Mouse (Mus musculus) retina, postnatal 7 days (tissue): ENCODE results near the gene Ttc23.
A peak's percentile ranks its signal among the peaks of the same experiment; 100 is the strongest.

Experiments
- DNase-seq: peaks from one replicate; pipeline ENCODE4 v3.0.0-alpha.2; 2012; ENCODE audit warnings: low read depth, low spot score

Gene Ttc23

GRCm38 (mm10) chr7:67741706-67742105 lies 94.5 kb downstream of the Ttc23 start:
- DNase-seq: peak; percentile 25

GRCm38 (mm10) chr7:67747731-67748305 lies 100.6 kb downstream of the Ttc23 start:
- peak; percentile 32 for DNase-seq

- no peak for DNase-seq
Measured at GRCm38 (mm10) chr7:67749441-67750239, 102.4 kb downstream of the Ttc23 start.

- no peak for DNase-seq
Measured at GRCm38 (mm10) chr7:67754606-67755005, 107.4 kb downstream of the Ttc23 start.

- no peak for DNase-seq
Measured at GRCm38 (mm10) chr7:67755366-67755765, 108.2 kb downstream of the Ttc23 start.

- no peak for DNase-seq
Measured at GRCm38 (mm10) chr7:67756636-67757035, 109.4 kb downstream of the Ttc23 start.

GRCm38 (mm10) chr7:67758506-67758857 lies 111.3 kb downstream of the Ttc23 start:
- no peak for DNase-seq

- peak; percentile 48 for DNase-seq
Measured at GRCm38 (mm10) chr7:67758858-67759628, 111.8 kb downstream of the Ttc23 start.

GRCm38 (mm10) chr7:67759629-67759995 lies 112.4 kb downstream of the Ttc23 start, which contains the start of gene Synm:
Gene Synm (minus strand): TSS chr7:67759742.
- peak; percentile 91 for DNase-seq

- no peak for DNase-seq
Measured at GRCm38 (mm10) chr7:67763625-67764024, 116.4 kb downstream of the Ttc23 start.

GRCm38 (mm10) chr7:67768125-67768524 lies 120.9 kb downstream of the Ttc23 start:
- no peak for DNase-seq

GRCm38 (mm10) chr7:67769487-67769886 lies 122.3 kb downstream of the Ttc23 start:
- no peak for DNase-seq

GRCm38 (mm10) chr7:67772231-67772630 lies 125.0 kb downstream of the Ttc23 start:
- DNase-seq: no peak

- DNase-seq: no peak
Measured at GRCm38 (mm10) chr7:67775623-67776022, 128.4 kb downstream of the Ttc23 start.

- DNase-seq: no peak
Measured at GRCm38 (mm10) chr7:67776636-67777305, 129.6 kb downstream of the Ttc23 start.

GRCm38 (mm10) chr7:67787861-67788260 lies 140.7 kb downstream of the Ttc23 start:
- DNase-seq: no peak

- peak; percentile 66 for DNase-seq
Measured at GRCm38 (mm10) chr7:67788713-67789112, 141.5 kb downstream of the Ttc23 start.

GRCm38 (mm10) chr7:67791256-67791655 lies 144.0 kb downstream of the Ttc23 start:
- DNase-seq: no peak

- no peak for DNase-seq
Measured at GRCm38 (mm10) chr7:67793449-67793848, 146.2 kb downstream of the Ttc23 start.

GRCm38 (mm10) chr7:67797065-67797464 lies 149.9 kb downstream of the Ttc23 start:
- no peak for DNase-seq

- DNase-seq: no peak
Measured at GRCm38 (mm10) chr7:67798476-67798875, 151.3 kb downstream of the Ttc23 start.

GRCm38 (mm10) chr7:67800547-67800946 lies 153.3 kb downstream of the Ttc23 start:
- DNase-seq: no peak
